Mouse (Mus musculus) cerebellum, postnatal 4 days (tissue): Measurements from ENCODE around the gene Nol7.

ENCODE experiments used
- DNase-seq, 2 experiments: peaks; one replicate each; pipeline ENCODE4 v3.0.0; 2022; ENCODE audit warnings: low spot score in 2 of 2, mixed read lengths in 1 of 2

Gene Nol7

GRCm38 (mm10) chr13:43428436-43428835 is 30.2 kb downstream of the Nol7 start:
- DNase-seq: no peak

- DNase-seq: no peak
These were observed 35.2 kb downstream of the Nol7 start for GRCm38 (mm10) chr13:43433395-43433794.

- no peak for DNase-seq
These were observed 42.2 kb downstream of the Nol7 start for GRCm38 (mm10) chr13:43440376-43440775.

- no peak for DNase-seq
These were observed 44.4 kb downstream of the Nol7 start for GRCm38 (mm10) chr13:43442551-43442950.

GRCm38 (mm10) chr13:43443706-43444105 is 45.5 kb downstream of the Nol7 start:
- no peak for DNase-seq

- DNase-seq: no peak
These were observed 46.5 kb downstream of the Nol7 start for GRCm38 (mm10) chr13:43444717-43445116.

GRCm38 (mm10) chr13:43445754-43446153 is 47.6 kb downstream of the Nol7 start:
- DNase-seq: no peak

GRCm38 (mm10) chr13:43447721-43448120 is 49.5 kb downstream of the Nol7 start:
- no peak for DNase-seq

GRCm38 (mm10) chr13:43450686-43451085 is 52.5 kb downstream of the Nol7 start:
- DNase-seq: no peak

GRCm38 (mm10) chr13:43452177-43452576 is 54.0 kb downstream of the Nol7 start:
- no peak for DNase-seq

GRCm38 (mm10) chr13:43452843-43453605 is 54.8 kb downstream of the Nol7 start:
- DNase-seq: no peak

- DNase-seq: no peak
These were observed 56.2 kb downstream of the Nol7 start for GRCm38 (mm10) chr13:43454431-43454830.
